Mouse (Mus musculus) lung, postnatal 0 days (tissue): Measurements from ENCODE around the gene Pip4k2a. TPM values are rescaled to one million over a fixed set of nuclear protein-coding genes. Genes with fewer than 3 reads are reported as not detected.

Experiments used
- ATAC-seq: fragments of 200-750 bp; cut with Nextera tagmentation; 2 replicates; pipeline ENCODE4 v1.8.0; 2017; ENCODE audit warnings: moderate library complexity
- DNase-seq: peaks from one replicate; pipeline ENCODE4 v3.0.0-alpha.2; 2016; ENCODE audit warnings: low spot score
- H3K27ac ChIP-seq: fragments of 300-500 bp; sonication (generic); 2 replicates; pipeline ENCODE4 v1.5.1; 2014; ENCODE audit warnings: antibody characterized with exemption, mild to moderate bottlenecking, low read length, mixed read lengths
- H3K27me3 ChIP-seq: fragments of 300-500 bp; sonication (generic); replicated peaks from 2 replicates; pipeline ENCODE4 v1.6.1; 2014; ENCODE audit warnings: low read length, mixed read lengths; ENCODE audit not compliant: insufficient read depth
- H3K36me3 ChIP-seq: fragments of 300-500 bp; sonication (generic); 2 replicates; pipeline ENCODE4 v1.6.1; 2014; ENCODE audit warnings: low read length, mixed read lengths; ENCODE audit not compliant: insufficient read depth
- H3K4me1 ChIP-seq: fragments of 300-500 bp; sonication (generic); 2 replicates; pipeline ENCODE4 v1.6.1; 2014; ENCODE audit warnings: antibody characterized with exemption, low read depth, low read length, mixed read lengths; ENCODE audit not compliant: insufficient read depth
- H3K4me2 ChIP-seq: fragments of 300-500 bp; sonication (generic); replicated peaks from 2 replicates; pipeline ENCODE4 v1.6.1; 2014; ENCODE audit warnings: low read depth, mild to moderate bottlenecking, low read length, moderate library complexity, mixed read lengths
- H3K4me3 ChIP-seq: fragments of 300-500 bp; sonication (generic); 2 replicates; pipeline ENCODE4 v1.5.1; 2014; ENCODE audit warnings: low read depth, low read length
- H3K9ac ChIP-seq: fragments of 300-500 bp; sonication (generic); replicated peaks from 2 replicates; pipeline ENCODE4 v1.6.1; 2014; ENCODE audit warnings: low read depth, mild to moderate bottlenecking
- H3K9me3 ChIP-seq: fragments of 300-500 bp; sonication (generic); 2 replicates; pipeline ENCODE4 v1.6.1; 2016; ENCODE audit warnings: low read length, mixed read lengths
- CTCF ChIP-seq: IDR thresholded peaks from 2 replicates; pipeline ENCODE4 v1.5.1; 2016; ENCODE audit warnings: antibody characterized with exemption, mild to moderate bottlenecking
- EP300 ChIP-seq: IDR thresholded peaks from 2 replicates; pipeline ENCODE4 v1.6.1; 2016; ENCODE audit warnings: antibody characterized with exemption, mild to moderate bottlenecking, control low read depth
- WGBS: fragments of 180-500 bp; shearing (Covaris S2); extraction: QIAGEN DNeasy Blood & Tissue Kit; methylation state at CpG from one replicate; pipeline ENCODE4 v1.1.7; 2014; 5-methylcytosine and 5-hydroxymethylcytosine counted together
- polyA plus RNA-seq: library from polyadenylated mRNA; unstranded; fragments of >200 nt; fragmentation: Nextera tagmentation; extraction: Ambion mirVana; gene quantifications from 2 replicates; pipeline ENCODE4 v1.2.1, GENCODE M21; 2015

The Pip4k2a gene
- polyA plus RNA-seq, 1 experiment from 2014 or later: 5.0 TPM

GRCm38 (mm10) chr2:18799265-18799965, 198.5 kb downstream of the Pip4k2a start:
- Histone ChIP-seq H3K9ac (no peak overlapping the region), H3K36me3 (no peaks in the 10 kb centered on the region), H3K27me3 (peaks cover 26% of the 10 kb centered on the region), H3K9me3 (no peaks in the 10 kb centered on the region), H3K27ac (no peak overlapping the region), H3K4me1 (peaks cover 12% of the 10 kb centered on the region; the same call in 1 of the 2 replicates), H3K4me3 (peak overlapping the region; percentile 36; the same call in 1 of the 2 replicates), H3K4me2 (peak overlapping the region; percentile 56)
- DNase-seq (no peak), ATAC-seq (no peak)
- no peak for TF ChIP-seq CTCF
- TF ChIP-seq EP300: no peak
- 17% methylated on average over 17 of the region's 17 CpGs for WGBS

DNA sequence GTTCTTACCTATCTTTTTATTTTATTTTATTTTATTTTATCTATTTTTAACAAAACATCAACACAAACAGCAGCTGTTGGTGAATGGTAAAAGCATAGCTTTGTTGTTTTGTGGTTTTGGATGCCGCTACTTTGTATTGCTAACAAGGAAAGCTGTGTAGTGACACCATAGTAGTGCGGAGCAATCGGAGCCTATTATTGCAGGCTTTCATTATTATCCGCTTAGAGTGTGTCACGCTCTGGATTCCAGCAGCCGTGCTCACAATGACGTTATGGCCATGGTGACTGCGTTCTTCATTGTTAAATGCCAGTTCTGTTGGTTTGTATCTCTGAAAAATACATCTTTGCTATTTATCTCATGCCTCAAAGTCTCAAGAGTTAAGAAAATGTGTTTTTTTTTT, 200.2 kb downstream of the Pip4k2a start:
- peaks cover 12% of the 10 kb centered on the region; the same call in 1 of the 2 replicates for H3K4me1 ChIP-seq
- 87% methylated on average over 8 of the region's 8 CpGs for WGBS
- ATAC-seq: no peak

GRCm38 (mm10) chr2:18794261-18794660, 203.7 kb downstream of the Pip4k2a start:
- Histone ChIP-seq H3K27me3 (peaks cover 2% of the 10 kb centered on the region; the same call in 1 of the 2 replicates), H3K27ac (no peak overlapping the region), H3K9me3 (no peaks in the 10 kb centered on the region), H3K9ac (no peak overlapping the region), H3K36me3 (no peaks in the 10 kb centered on the region), H3K4me2 (no peak overlapping the region), H3K4me3 (no peak overlapping the region), H3K4me1 (no peaks in the 10 kb centered on the region)
- ATAC-seq (no peak), DNase-seq (no peak)
- TF ChIP-seq CTCF: no peak
- TF ChIP-seq EP300: no peak
- 72% methylated on average over 4 of the region's 4 CpGs for WGBS

More for the DNA sequence above, 200.2 kb downstream of the Pip4k2a start:
- Histone ChIP-seq H3K9me3 (no peaks in the 10 kb centered on the region), H3K9ac (no peak overlapping the region), H3K36me3 (no peaks in the 10 kb centered on the region), H3K4me2 (no peak overlapping the region), H3K27me3 (peaks cover 26% of the 10 kb centered on the region), H3K27ac (no peak overlapping the region), H3K4me3 (no peak overlapping the region)
- no peak for TF ChIP-seq EP300
- no peak for TF ChIP-seq CTCF
- DNase-seq: no peak

Other genes with a start within 250 kb of the Pip4k2a start
- gene 4930426L09Rik, start 217 bp upstream of the Pip4k2a start, polyA plus RNA-seq: 0.45 and 0.55 TPM in 2 replicates
- gene Armc3, start 201.2 kb upstream of the Pip4k2a start, polyA plus RNA-seq: 2.0 and 2.5 TPM in 2 replicates